Mouse (Mus musculus) liver, embryonic 14.5 days (tissue): Measurements from ENCODE around the gene Arhgap10. TPM values are rescaled to one million over a fixed set of nuclear protein-coding genes. Genes with fewer than 3 reads are reported as not detected.

Source experiments
- ATAC-seq: fragments of 200-750 bp; cut with Nextera tagmentation; 2 replicates; pipeline ENCODE4 v1.8.0; 2017; ENCODE audit warnings: moderate number of reproducible peaks, mild to moderate bottlenecking, moderate library complexity; ENCODE audit not compliant: insufficient read depth
- DNase-seq, 3 experiments: peaks; one replicate each; pipeline ENCODE4 v3.0.0-alpha.2; 2012 to 2013; ENCODE audit warnings: low read depth in 3 of 3, low spot score in 3 of 3
- H3K27ac ChIP-seq: fragments of 300-500 bp; sonication (generic); 2 replicates; pipeline ENCODE4 v1.5.1; 2014; ENCODE audit warnings: moderate library complexity, mild to moderate bottlenecking, control low read depth, inconsistent platforms
- H3K27me3 ChIP-seq: fragments of 300-500 bp; sonication (generic); 2 replicates; pipeline ENCODE4 v1.6.1; 2014; ENCODE audit warnings: mild to moderate bottlenecking, low read length, moderate library complexity; ENCODE audit not compliant: control insufficient read depth, insufficient read depth
- H3K36me3 ChIP-seq: fragments of 300-500 bp; sonication (generic); replicated peaks from 2 replicates; pipeline ENCODE4 v1.6.1; 2014; ENCODE audit warnings: low read depth; ENCODE audit not compliant: control insufficient read depth, insufficient read depth
- H3K4me1 ChIP-seq, 2 experiments: fragments of 200-500 bp in 1 of 2; fragments of 300-500 bp in 1 of 2; sonication (generic) in 1 of 2; replicated peaks; 2 replicates each; pipeline ENCODE4 v1.6.1; 2012 to 2014; ENCODE audit warnings: antibody characterized with exemption in 1 of 2, inconsistent platforms in 1 of 2, low read length in 1 of 2; ENCODE audit not compliant: control insufficient read depth in 2 of 2, insufficient read depth in 2 of 2
- H3K4me2 ChIP-seq: fragments of 300-500 bp; sonication (generic); 2 replicates; pipeline ENCODE4 v1.6.1; 2014; ENCODE audit warnings: low read depth, mild to moderate bottlenecking, control low read depth, moderate library complexity
- H3K4me3 ChIP-seq, 2 experiments: fragments of 200-500 bp in 1 of 2; fragments of 300-500 bp in 1 of 2; sonication (generic) in 1 of 2; 2 replicates each; pipeline ENCODE4 v1.5.1; 2012 to 2014; ENCODE audit warnings: low read depth in 2 of 2, low read length in 2 of 2, mild to moderate bottlenecking in 2 of 2, control low read depth in 1 of 2, inconsistent platforms in 1 of 2, moderate library complexity in 1 of 2; ENCODE audit not compliant: insufficient read depth in 1 of 2
- H3K9ac ChIP-seq: fragments of 300-500 bp; sonication (generic); replicated peaks from 2 replicates; pipeline ENCODE4 v1.6.1; 2014; ENCODE audit warnings: mild to moderate bottlenecking, control low read depth, moderate library complexity
- H3K9me3 ChIP-seq: fragments of 300-500 bp; sonication (generic); 2 replicates; pipeline ENCODE4 v1.6.1; 2016; ENCODE audit warnings: low read length, mixed read lengths; ENCODE audit not compliant: control insufficient read depth
- CTCF ChIP-seq: IDR thresholded peaks from 2 replicates; pipeline ENCODE4 v1.5.1; 2016; ENCODE audit warnings: antibody characterized with exemption, low read depth, control low read depth
- EP300 ChIP-seq: IDR thresholded peaks from 2 replicates; pipeline ENCODE4 v1.6.1; 2016; ENCODE audit warnings: antibody characterized with exemption, low read depth
- WGBS: fragments of 180-500 bp; shearing (Covaris S2); extraction: QIAGEN DNeasy Blood & Tissue Kit; methylation state at CpG from one replicate; pipeline ENCODE4 v1.1.7; 2014; ENCODE audit not compliant: insufficient replicate concordance; 5-methylcytosine and 5-hydroxymethylcytosine counted together
- polyA plus RNA-seq, 2 experiments: library from polyadenylated mRNA; depleted of rRNA in 1 of 2; stranded (reverse) in 1 of 2; unstranded in 1 of 2; fragments of >200 nt; fragmentation: Nextera tagmentation in 1 of 2; extraction: Ambion mirVana in 1 of 2; gene quantifications; 2 replicates each; pipeline versions ENCODE4 v1.2.1 to v1.2.3; 2012 to 2014

Arhgap10 gene
- polyA plus RNA-seq, 2 experiments, result 4.6 TPM

GRCm38 (mm10) chr8:77275571-77275970 is 242.2 kb downstream of the Arhgap10 start:
- Histone ChIP-seq H3K4me3 (no peak overlapping the region), H3K4me1 (no peaks in the 10 kb centered on the region), H3K9me3 (no peaks in the 10 kb centered on the region), H3K27ac (no peak overlapping the region), H3K9ac (no peak overlapping the region), H3K4me2 (no peak overlapping the region), H3K36me3 (no peaks in the 10 kb centered on the region), H3K27me3 (no peaks in the 10 kb centered on the region)
- no peak for TF ChIP-seq EP300
- ATAC-seq (no peak), DNase-seq (no peak)
- 61% methylated on average over 5 of the region's 5 CpGs for WGBS

- no peak for DNase-seq
- no peaks in the 10 kb centered on the region for H3K9me3 ChIP-seq
- H3K4me2 ChIP-seq, result no peak overlapping the region
- WGBS, result 80% methylated on average over 6 of the region's 6 CpGs
- H3K4me3 ChIP-seq, result no peak overlapping the region
- H3K4me1 ChIP-seq, result no peaks in the 10 kb centered on the region
- no peaks in the 10 kb centered on the region for H3K27me3 ChIP-seq
- no peak overlapping the region for H3K27ac ChIP-seq
- no peak overlapping the region for H3K9ac ChIP-seq
- H3K36me3 ChIP-seq, result no peaks in the 10 kb centered on the region
- no peak for ATAC-seq
- no peak for TF ChIP-seq CTCF
- TF ChIP-seq EP300, result no peak
Observed at GRCm38 (mm10) chr8:77272136-77272535, 245.6 kb downstream of the Arhgap10 start.

- no peak for TF ChIP-seq EP300
- no peak for TF ChIP-seq CTCF
- H3K27ac ChIP-seq, result no peak overlapping the region
- H3K27me3 ChIP-seq, result no peaks in the 10 kb centered on the region
- H3K4me2 ChIP-seq, result no peak overlapping the region
- H3K4me3 ChIP-seq, result no peak overlapping the region
- DNase-seq (no peak), ATAC-seq (no peak)
- H3K9me3 ChIP-seq, result no peaks in the 10 kb centered on the region
- H3K4me1 ChIP-seq, result no peaks in the 10 kb centered on the region
- no peak overlapping the region for H3K9ac ChIP-seq
- H3K36me3 ChIP-seq, result no peaks in the 10 kb centered on the region
- 53% methylated on average over 1 of the region's 1 CpGs for WGBS
Observed at GRCm38 (mm10) chr8:77267941-77268405, 249.8 kb downstream of the Arhgap10 start.

GRCm38 (mm10) chr8:77262216-77263009 is 255.3 kb downstream of the Arhgap10 start:
- DNase-seq (no peak), ATAC-seq (no peak)
- Histone ChIP-seq H3K4me3 (no peak overlapping the region), H3K27me3 (no peaks in the 10 kb centered on the region), H3K4me2 (no peak overlapping the region), H3K27ac (no peak overlapping the region), H3K9me3 (no peaks in the 10 kb centered on the region), H3K4me1 (no peaks in the 10 kb centered on the region), H3K9ac (no peak overlapping the region), H3K36me3 (no peaks in the 10 kb centered on the region)
- TF ChIP-seq EP300 (no peak), CTCF (no peak)
- WGBS, result 73% methylated on average over 12 of the region's 12 CpGs

- Histone ChIP-seq H3K4me3 (no peak overlapping the region), H3K9me3 (no peaks in the 10 kb centered on the region), H3K36me3 (no peaks in the 10 kb centered on the region), H3K4me2 (no peak overlapping the region), H3K27me3 (no peaks in the 10 kb centered on the region), H3K9ac (no peak overlapping the region), H3K4me1 (no peaks in the 10 kb centered on the region), H3K27ac (no peak overlapping the region)
- WGBS, result 80% methylated on average over 6 of the region's 6 CpGs
- no peak for TF ChIP-seq EP300
- TF ChIP-seq CTCF, result no peak
- DNase-seq (no peak), ATAC-seq (no peak)
Observed at GRCm38 (mm10) chr8:77261215-77261614, 256.5 kb downstream of the Arhgap10 start.
